Mouse (Mus musculus) frontal cortex, postnatal 14 days (tissue): ENCODE results near the gene Actl6b.
A peak's percentile ranks its signal among the peaks of the same experiment; 100 is the strongest.
"Not testable (repeated sequence)": the region's sequence is repeated elsewhere in the genome, so short reads cannot be mapped to it uniquely, and the experiment has no call there.

Source experiments
- DNase-seq, 2 experiments: peaks; one replicate each; pipeline ENCODE4 v3.0.0; 2022; ENCODE audit warnings: low spot score in 2 of 2

The Actl6b gene

GRCm38 (mm10) chr5:137600619-137601364, 47.5 kb downstream of the Actl6b start, which contains the start of gene Mospd3:
Mospd3 (minus strand) TSS chr5:137601058.
- peak; percentile 92 to 93 for DNase-seq

GRCm38 (mm10) chr5:137601365-137601729, 48.0 kb downstream of the Actl6b start:
- no peak for DNase-seq

- no peak for DNase-seq
Observed at GRCm38 (mm10) chr5:137607860-137608653, 54.7 kb downstream of the Actl6b start.

- no peak for DNase-seq
Observed at GRCm38 (mm10) chr5:137608654-137609190, 55.4 kb downstream of the Actl6b start.

DNA sequence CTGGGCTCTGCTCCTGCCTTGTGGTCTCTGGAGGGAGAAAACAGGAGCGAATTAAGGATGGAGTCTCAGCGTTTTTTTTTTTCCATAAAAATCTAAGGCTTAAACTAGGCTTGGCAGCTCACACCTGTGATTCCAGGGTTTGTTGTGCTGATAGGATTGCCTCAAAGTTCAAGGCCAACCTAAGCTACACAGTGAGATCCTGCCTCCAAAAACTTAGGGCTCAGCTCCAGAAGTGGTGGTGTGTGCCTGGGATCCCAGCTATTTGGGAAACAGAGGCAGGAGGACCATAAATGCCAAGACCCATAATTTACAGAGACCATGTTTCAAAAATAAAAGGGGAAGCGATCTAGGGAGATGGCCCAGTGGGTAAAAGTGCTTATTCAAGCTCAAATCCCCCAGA, 56.0 kb downstream of the Actl6b start:
- no peak for DNase-seq

- no peak for DNase-seq
Observed at GRCm38 (mm10) chr5:137610056-137610455, 56.7 kb downstream of the Actl6b start.

- no peak for DNase-seq
Observed at GRCm38 (mm10) chr5:137610548-137611244, 57.4 kb downstream of the Actl6b start.

- DNase-seq = no peak
Observed at GRCm38 (mm10) chr5:137611245-137611602, 57.9 kb downstream of the Actl6b start.

- no peak for DNase-seq
Observed at GRCm38 (mm10) chr5:137613076-137613475, 59.8 kb downstream of the Actl6b start.

- DNase-seq = no peak
Observed at GRCm38 (mm10) chr5:137613550-137613949, 60.2 kb downstream of the Actl6b start, which contains the start of gene Pcolce. Pcolce (minus strand) TSS chr5:137613784.

DNA sequence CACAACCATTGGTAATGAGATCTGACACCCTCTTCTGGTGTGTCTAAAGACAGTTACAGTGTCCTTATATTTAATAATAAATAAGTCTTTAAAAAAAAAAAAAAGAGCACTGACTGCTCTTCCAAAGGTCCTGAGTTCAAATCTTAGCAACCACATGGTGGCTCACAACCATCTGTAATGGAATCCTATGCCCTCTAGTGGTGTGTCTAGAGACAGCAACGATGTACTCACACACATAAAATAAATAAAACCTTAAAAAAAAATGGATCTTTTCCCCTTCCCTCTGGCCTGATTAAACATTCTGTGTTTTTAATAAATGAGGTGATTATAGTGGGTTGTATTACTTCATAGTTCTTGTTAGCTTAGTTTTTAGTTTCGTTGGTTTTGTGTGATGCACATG, 61.6 kb downstream of the Actl6b start:
- not testable (repeated sequence) for DNase-seq

DNA sequence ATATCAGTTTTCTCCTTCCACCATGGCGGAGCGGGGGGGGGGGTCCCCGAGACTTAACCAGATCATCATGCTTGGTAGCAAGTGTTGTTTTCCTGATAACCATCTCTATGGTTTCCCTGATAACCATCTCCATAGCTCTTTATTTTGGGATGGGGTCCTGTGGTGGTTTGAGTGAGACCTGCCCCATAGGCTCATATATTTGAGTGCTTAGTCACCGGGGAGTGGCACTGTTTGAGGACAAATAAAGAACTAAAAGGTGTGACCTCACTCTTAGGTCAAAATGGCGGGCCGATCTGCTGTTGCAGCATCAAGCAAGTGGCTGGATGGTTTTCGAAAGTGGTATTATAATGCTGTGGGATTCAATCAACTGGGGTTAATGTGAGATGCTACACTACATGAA, 62.0 kb downstream of the Actl6b start:
- DNase-seq = no peak
